Mouse (Mus musculus) thymus, postnatal 14 days (tissue): ENCODE measurements around the gene Lyrm1.
A peak's percentile ranks its signal among the peaks of the same experiment; 100 is the strongest.

Experiments used
- DNase-seq: peaks from one replicate; pipeline ENCODE4 v3.0.0; 2021

The Lyrm1 gene

DNA sequence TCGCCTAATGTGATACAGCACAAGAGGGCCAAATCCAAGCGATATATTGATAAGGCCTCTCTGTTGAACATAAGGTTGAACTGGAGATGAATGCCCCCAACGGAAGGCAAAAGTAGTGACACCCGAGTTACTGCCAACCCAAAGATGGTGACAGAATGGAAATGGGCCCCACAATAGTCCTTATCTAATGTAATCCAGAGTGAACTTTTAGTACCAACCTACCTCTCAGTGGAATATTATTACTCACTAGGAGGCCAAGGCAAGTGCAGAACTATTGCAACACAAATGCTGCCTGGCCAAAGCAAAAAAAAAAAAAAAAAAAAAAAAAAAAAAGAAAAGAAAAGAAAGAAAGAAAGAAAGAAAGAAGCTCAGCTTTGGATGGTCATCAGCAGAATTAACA lies 2.9 kb upstream of the Lyrm1 start:
- DNase-seq, result no peak

- DNase-seq, result peak; percentile 7
Observed at GRCm38 (mm10) chr7:119894818-119895544, 680 bp upstream of the Lyrm1 start.

GRCm38 (mm10) chr7:119897521-119898109 lies 2.0 kb downstream of the Lyrm1 start:
- no peak for DNase-seq

- DNase-seq, result no peak
Observed at GRCm38 (mm10) chr7:119898247-119898856, 2.7 kb downstream of the Lyrm1 start.

DNA sequence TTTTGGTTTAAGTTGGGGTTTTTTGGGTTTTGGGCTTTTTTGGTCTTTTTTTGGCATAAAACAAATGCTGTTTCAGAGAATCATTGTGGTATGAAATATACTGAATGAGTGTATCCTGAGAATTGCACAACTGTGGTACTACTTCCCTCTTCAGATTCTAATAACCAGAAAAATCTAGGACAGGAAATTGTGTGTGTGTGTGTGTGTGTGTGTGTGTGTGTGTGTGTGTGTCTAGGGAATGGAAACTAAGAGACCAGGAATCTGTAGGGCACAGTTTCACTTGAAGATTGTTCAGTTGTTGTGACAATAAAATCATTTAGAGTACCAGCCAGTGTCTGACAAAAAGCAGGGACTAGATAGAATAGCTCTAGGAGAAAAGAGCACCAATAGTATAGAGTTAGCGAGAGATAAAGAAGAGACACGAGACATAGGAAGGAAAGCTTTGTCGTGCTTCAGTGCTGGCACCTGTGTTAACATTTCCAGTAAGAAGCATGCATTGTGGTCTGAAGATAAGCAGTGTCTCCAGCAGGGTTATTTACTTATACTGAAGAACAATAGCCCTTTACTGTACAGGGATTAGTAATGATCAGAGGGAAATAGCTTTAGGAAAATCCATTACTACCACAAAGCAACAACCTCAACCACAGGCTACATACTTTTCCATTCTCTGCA lies 3.9 kb downstream of the Lyrm1 start:
- DNase-seq, result no peak

DNA sequence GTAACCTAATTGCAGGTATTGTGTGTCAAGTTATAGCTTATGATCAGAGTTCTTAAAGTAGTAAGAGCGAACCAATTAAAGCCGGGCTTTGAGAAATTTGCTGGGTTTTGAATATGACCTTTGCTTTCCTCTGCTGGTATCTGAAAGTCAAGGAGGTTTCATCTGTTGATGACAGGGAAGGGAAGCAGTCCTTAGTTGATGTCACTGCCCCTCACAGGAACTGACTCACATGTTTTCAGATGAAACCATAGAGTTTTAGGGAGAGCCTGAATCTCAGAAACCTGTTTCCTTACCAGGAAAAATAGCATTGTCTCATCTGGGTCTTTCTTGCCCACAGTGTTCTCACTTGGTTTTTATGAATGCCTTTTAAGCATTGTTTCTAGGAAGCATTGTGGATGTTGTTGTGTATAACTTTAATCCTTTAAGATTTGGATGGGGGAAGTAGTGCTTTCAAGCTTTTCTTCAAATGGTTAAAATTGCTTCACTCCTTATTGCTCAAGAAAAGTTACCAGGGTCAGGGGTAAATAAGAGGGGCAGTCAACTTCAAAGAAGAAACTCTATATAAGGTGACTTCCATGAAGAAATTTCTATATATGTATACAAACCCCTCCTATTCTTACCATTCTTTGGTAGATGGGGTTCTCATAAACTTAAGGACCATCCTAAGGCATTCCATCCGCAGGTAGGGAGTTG lies 11.0 kb downstream of the Lyrm1 start:
- no peak for DNase-seq

GRCm38 (mm10) chr7:119911727-119912126 lies 16.1 kb downstream of the Lyrm1 start:
- DNase-seq, result no peak

- no peak for DNase-seq
Observed at GRCm38 (mm10) chr7:119920457-119920856, 24.8 kb downstream of the Lyrm1 start.

DNA sequence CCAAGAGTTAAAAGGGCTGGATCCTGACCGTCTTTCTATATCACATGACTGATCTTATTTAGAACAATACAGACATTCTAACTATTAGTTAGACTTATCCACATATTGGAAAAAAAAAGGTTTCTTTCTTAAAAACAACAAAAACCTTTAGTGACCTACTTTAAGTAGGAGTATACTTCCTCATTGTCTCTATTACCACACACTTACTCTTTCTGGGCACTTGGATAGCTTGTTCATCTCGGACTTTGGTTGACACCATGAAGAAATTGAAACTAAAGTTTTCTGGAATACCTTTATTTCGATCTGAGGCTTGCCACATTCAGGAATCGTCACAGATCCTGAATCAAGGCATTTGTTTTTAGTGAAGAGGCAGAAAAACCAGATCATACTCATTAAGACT lies 25.4 kb downstream of the Lyrm1 start:
- DNase-seq, result no peak

DNA sequence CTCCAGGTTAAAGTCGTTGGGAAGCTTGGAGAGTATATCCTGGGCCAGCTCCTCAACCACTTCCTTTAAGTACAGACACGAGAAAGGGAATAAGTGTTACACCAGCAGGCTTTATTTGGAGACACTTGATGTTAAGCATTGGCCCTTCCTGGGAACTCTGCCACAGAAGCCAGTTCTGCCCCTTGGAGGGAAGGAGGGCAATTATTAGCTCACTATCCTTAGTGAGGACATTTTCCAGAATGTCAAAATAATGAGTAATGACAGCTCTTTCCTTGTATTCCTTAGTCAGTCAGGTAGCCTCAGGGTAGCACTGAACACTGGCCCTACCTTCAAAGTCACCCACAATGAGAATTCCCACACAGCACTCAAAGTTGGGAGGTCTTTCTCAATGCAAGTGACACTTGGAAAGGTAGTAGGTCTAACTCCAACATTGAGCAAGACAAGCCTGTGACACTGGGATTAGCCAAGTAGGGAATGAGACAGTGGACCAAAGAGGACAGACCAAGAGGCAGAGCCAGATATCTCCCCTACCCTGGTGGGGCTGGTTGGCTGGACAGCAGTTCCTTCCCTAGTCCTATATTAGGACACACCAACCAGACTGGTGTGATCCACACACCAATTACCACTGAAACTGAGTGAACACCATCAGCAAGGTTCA lies 33.3 kb downstream of the Lyrm1 start:
- DNase-seq, result no peak

DNA sequence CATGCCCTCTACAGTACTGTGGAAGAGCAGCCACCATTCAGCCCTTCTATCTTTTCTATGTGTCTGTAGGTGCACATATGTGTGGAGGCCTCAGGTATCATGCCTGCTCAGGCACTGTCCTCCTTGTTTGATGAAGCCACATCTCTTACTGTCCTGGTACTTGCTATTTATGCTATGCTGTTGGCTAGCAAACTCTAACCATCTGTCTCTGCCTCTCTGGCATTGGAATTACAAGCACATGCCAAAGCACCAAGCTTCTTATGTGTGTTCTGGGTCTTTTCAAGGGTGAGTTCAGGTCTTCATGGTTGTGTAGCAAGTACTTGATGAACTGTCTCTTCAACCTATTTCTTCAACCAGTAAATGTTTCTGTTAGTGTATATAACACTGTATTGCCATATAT lies 40.7 kb downstream of the Lyrm1 start:
- no peak for DNase-seq

GRCm38 (mm10) chr7:119937036-119937435 lies 41.4 kb downstream of the Lyrm1 start:
- no peak for DNase-seq

GRCm38 (mm10) chr7:119941569-119941968 lies 45.9 kb downstream of the Lyrm1 start:
- no peak for DNase-seq

DNA sequence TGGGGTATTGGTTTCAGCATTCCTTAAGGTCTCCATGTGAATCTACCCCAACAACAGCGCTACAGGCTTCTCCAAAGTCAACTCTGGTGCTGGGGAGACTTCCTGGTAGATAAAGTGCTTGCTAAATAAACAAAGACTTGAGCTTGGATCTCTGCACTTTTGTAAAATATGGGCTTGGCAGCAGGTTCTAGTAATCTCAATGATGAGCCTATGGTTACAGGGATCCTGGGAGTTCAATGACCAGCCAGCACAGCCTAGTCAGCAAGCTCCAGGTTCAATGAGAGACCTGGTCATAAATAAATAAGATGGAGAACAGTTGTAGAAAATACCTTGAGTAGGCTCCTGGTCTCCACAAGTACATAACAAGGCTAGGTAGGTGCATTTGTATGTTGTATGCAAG lies 58.4 kb downstream of the Lyrm1 start:
- DNase-seq, result no peak

DNA sequence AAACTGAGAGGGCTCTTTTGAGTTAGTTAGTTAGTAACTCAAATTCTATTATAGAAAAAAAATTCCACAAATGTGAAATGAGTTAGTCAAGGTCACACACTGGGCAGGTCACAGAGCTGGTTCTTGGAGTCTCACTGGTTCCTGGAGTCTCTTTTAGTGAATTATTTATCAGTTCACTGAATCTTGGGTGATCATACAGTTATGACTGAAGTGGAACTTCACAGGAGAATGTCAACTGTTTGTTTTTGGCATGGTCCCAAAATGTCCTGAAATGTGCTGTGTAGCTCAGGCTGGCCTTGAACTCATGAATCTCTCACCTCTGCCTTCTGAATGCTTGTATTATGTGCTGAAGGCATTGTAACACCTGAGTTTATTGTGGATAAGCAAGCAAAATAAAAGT lies 61.8 kb downstream of the Lyrm1 start:
- DNase-seq, result no peak

DNA sequence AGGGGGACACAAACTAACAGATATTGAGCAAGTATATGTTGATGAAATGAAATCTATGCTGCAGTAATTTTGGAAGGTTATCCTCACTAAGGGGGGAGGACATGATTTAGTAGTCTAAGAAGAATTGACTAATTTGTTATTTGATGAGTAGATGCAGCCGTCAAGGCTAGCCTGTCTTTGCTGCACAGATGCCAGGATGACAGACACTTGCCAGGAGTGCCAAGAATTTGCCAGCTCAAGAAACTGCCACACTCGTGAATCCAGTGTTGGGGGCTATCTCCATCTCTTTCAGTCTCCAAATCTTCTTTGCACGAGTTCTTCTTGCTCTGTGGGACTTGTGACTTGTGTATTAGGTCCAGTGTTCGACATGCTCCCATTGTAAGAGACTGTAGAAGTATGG lies 63.4 kb downstream of the Lyrm1 start:
- no peak for DNase-seq

- DNase-seq, result no peak
Observed at GRCm38 (mm10) chr7:119959491-119959890, 63.8 kb downstream of the Lyrm1 start.

- no peak for DNase-seq
Observed at GRCm38 (mm10) chr7:119960006-119960405, 64.3 kb downstream of the Lyrm1 start.

GRCm38 (mm10) chr7:119960546-119960945 lies 64.9 kb downstream of the Lyrm1 start:
- no peak for DNase-seq

DNA sequence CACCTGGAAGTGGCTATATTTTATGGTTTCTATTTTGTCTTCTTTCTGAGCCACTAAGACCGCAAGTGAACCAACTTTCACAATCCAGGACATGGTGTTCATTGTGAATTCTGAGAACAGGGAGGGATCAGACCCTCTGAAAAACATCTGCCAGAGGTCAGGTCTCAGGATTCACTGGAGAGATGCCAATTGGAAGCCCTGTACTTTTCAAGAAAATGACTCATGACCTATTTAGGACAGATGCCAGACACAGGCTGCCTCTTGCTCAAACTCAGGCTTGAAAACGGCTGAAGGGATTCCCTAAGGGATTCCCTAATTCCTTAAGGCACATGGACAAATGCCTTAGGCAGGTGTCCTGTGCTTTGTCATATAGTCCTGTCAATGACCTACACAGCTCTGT lies 65.4 kb downstream of the Lyrm1 start:
- DNase-seq, result no peak

DNA sequence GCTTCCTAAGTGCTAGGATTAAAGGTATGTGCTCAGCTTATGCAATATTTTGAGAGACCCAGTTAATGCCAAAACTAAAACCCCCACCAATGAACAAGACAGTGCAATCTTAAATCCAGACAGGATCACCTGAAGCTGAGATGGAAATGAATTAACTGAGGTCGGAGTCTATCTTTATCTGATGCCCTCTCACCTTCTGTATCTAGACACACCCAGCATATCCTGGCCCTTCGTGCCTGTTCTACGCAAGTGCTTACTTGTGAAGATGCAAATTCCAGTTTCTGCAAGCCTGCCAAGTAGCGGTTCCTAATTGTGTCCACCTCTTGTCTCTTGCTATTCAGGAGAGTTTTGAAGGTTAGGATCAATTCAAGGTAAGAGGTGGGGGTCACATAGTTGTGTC lies 69.5 kb downstream of the Lyrm1 start:
- no peak for DNase-seq

GRCm38 (mm10) chr7:119965651-119966395 lies 70.2 kb downstream of the Lyrm1 start:
- DNase-seq, result no peak
